Mouse (Mus musculus): Measurements from ENCODE around the gene Trio. TPM values are rescaled to one million over a fixed set of nuclear protein-coding genes. Genes with fewer than 3 reads are reported as not detected.
A peak's percentile ranks its signal among the peaks of the same experiment; 100 is the strongest.

The Trio gene
- total RNA-seq, 2 experiments from 2014 or later, result 278 to 290 TPM

GRCm38 (mm10) chr15:27994870-27995269 is 30.8 kb downstream of the Trio start:
- DNase-seq, result no peak
- intact Hi-C loops (cut with DNase I), result no loop called here

- DNase-seq, result no peak
- intact Hi-C loops (cut with DNase I), result no loop called here
Observed at GRCm38 (mm10) chr15:27993528-27993927, 32.1 kb downstream of the Trio start.

GRCm38 (mm10) chr15:27992596-27992995 is 33.1 kb downstream of the Trio start:
- no peak for DNase-seq
- intact Hi-C loops (cut with DNase I), result no loop called here

- intact Hi-C loops (cut with DNase I), result no loop called here
Observed at GRCm38 (mm10) chr15:27991892-27992593, 33.6 kb downstream of the Trio start.

GRCm38 (mm10) chr15:27991066-27991701 is 34.5 kb downstream of the Trio start:
- DNase-seq, result no peak
- intact Hi-C loops (cut with DNase I), result no loop called here

More at GRCm38 (mm10) chr15:27991892-27992593, 33.6 kb downstream of the Trio start:
- no peak for DNase-seq

- DNase-seq, result no peak
- intact Hi-C loops (cut with DNase I), result no loop called here
Observed at GRCm38 (mm10) chr15:27987979-27988378, 37.7 kb downstream of the Trio start.

- no peak for DNase-seq
- intact Hi-C loops (cut with DNase I), result no loop called here
Observed at GRCm38 (mm10) chr15:27984881-27985280, 40.8 kb downstream of the Trio start.

- intact Hi-C loops (cut with DNase I), result no loop called here
- DNase-seq, result no peak
Observed at GRCm38 (mm10) chr15:27981764-27982500, 43.7 kb downstream of the Trio start.

GRCm38 (mm10) chr15:27981258-27981657 is 44.4 kb downstream of the Trio start:
- no peak for DNase-seq
- intact Hi-C loops (cut with DNase I), result no loop called here

GRCm38 (mm10) chr15:27980436-27980835 is 45.2 kb downstream of the Trio start:
- intact Hi-C loops (cut with DNase I), result no loop called here
- no peak for DNase-seq

GRCm38 (mm10) chr15:27976950-27977349 is 48.7 kb downstream of the Trio start:
- intact Hi-C loops (cut with DNase I), result no loop called here

GRCm38 (mm10) chr15:27976366-27976765 is 49.3 kb downstream of the Trio start:
- no peak for DNase-seq
- intact Hi-C loops (cut with DNase I), result no loop called here

More at GRCm38 (mm10) chr15:27976950-27977349, 48.7 kb downstream of the Trio start:
- DNase-seq, result no peak

- DNase-seq, result no peak
- intact Hi-C loops (cut with DNase I), result no loop called here
Observed at GRCm38 (mm10) chr15:27974637-27975036, 51.0 kb downstream of the Trio start.

- DNase-seq, result no peak
- intact Hi-C loops (cut with DNase I), result no loop called here
Observed at GRCm38 (mm10) chr15:27968183-27968582, 57.5 kb downstream of the Trio start.

GRCm38 (mm10) chr15:27967128-27967876 is 58.3 kb downstream of the Trio start:
- intact Hi-C loops (cut with DNase I), result no loop called here
- DNase-seq, result no peak

- intact Hi-C loops (cut with DNase I), result no loop called here
- DNase-seq, result no peak
Observed at GRCm38 (mm10) chr15:27964877-27965276, 60.8 kb downstream of the Trio start.

- intact Hi-C loops (cut with DNase I), result no loop called here
- no peak for DNase-seq
Observed at GRCm38 (mm10) chr15:27963506-27963905, 62.1 kb downstream of the Trio start.

GRCm38 (mm10) chr15:27960642-27961041 is 65.0 kb downstream of the Trio start:
- no peak for DNase-seq
- intact Hi-C loops (cut with DNase I), result no loop called here

- intact Hi-C loops (cut with DNase I), result no loop called here
Observed at GRCm38 (mm10) chr15:27957867-27958266, 67.8 kb downstream of the Trio start.

GRCm38 (mm10) chr15:27955614-27956013 is 70.0 kb downstream of the Trio start:
- intact Hi-C loops (cut with DNase I), result no loop called here
- DNase-seq, result no peak

More at GRCm38 (mm10) chr15:27957867-27958266, 67.8 kb downstream of the Trio start:
- peak; percentile 64 for DNase-seq

- intact Hi-C loops (cut with DNase I), result no loop called here
- no peak for DNase-seq
Observed at GRCm38 (mm10) chr15:27954356-27954755, 71.3 kb downstream of the Trio start.

Measured in left cerebral cortex, postnatal 4 days (tissue).